Mouse (Mus musculus) limb, embryonic 10.5 days (tissue): ENCODE results near the gene Kremen1. TPM values are rescaled to one million over a fixed set of nuclear protein-coding genes. Genes with fewer than 3 reads are reported as not detected.

Source experiments
- DNase-seq: peaks from one replicate; pipeline ENCODE4 v3.0.0-alpha.2; 2017; ENCODE audit warnings: low spot score
- H3K27ac ChIP-seq: fragments of 300-500 bp; sonication (generic); 2 replicates; pipeline ENCODE4 v1.5.1; 2016; ENCODE audit warnings: mild to moderate bottlenecking
- H3K27me3 ChIP-seq: fragments of 300-500 bp; sonication (generic); 2 replicates; pipeline ENCODE4 v1.6.1; 2016; ENCODE audit warnings: low read depth, mild to moderate bottlenecking; ENCODE audit not compliant: poor library complexity, severe bottlenecking
- H3K36me3 ChIP-seq: fragments of 300-500 bp; sonication (generic); 2 replicates; pipeline ENCODE4 v1.6.1; 2016; ENCODE audit warnings: mild to moderate bottlenecking, moderate library complexity
- H3K4me1 ChIP-seq: fragments of 300-500 bp; sonication (generic); 2 replicates; pipeline ENCODE4 v1.6.1; 2016
- H3K4me3 ChIP-seq: fragments of 300-500 bp; sonication (generic); 2 replicates; pipeline ENCODE4 v1.5.1; 2016; ENCODE audit warnings: mild to moderate bottlenecking, moderate library complexity
- H3K9me3 ChIP-seq: fragments of 300-500 bp; sonication (generic); replicated peaks from 2 replicates; pipeline ENCODE4 v1.6.1; 2016; ENCODE audit warnings: mild to moderate bottlenecking
- WGBS: fragments of 180-500 bp; shearing (Covaris S2); methylation state at CpG from one replicate; pipeline ENCODE4 v1.1.7; 2016; 5-methylcytosine and 5-hydroxymethylcytosine counted together
- polyA plus RNA-seq: library from polyadenylated mRNA; unstranded; fragments of >200 nt; fragmentation: Nextera tagmentation; extraction: Ambion mirVana; gene quantifications from 2 replicates; pipeline ENCODE4 v1.2.1, GENCODE M21; 2016

The Kremen1 gene
- polyA plus RNA-seq, 1 experiment from 2014 or later = 17.8 TPM

DNA sequence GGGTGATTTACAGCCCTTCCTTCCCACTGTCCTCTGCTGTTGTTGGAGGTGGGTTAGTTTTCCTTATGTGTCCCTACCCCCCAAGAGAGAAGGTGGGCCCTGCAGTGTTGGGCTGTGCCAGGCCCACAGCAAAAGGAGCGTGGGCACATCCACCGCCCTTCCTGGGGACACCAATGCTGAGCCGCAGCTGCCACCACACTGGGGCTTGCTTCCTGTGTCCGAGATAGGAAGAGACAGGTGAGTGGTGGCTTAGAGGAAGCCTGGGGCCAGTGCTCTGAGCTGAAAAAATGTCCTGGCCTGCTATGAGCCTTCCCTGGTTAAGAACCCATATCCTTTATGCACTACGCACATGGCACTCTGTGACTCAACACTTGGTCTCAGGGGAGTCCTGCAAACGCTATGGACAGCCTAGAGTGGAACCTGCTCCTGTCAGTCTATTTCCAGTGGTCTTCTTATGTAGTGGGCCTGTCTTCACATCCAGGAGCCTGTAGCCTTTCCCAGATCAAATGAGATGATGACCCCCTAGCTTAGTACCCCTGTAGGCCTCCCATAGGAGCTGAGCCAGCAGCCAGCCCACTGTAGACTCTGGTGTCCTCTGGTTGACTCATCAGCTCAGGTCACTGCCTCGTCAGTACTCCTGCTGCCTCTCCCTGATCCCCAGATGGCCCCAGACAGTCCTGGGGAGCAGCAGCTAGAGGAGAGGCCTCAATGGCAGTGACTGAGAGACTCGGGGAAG, 68.3 kb downstream of the Kremen1 start:
- WGBS = 87% methylated on average over 8 of the region's 8 CpGs
- no peaks in the 10 kb centered on the region for H3K27me3 ChIP-seq

DNA sequence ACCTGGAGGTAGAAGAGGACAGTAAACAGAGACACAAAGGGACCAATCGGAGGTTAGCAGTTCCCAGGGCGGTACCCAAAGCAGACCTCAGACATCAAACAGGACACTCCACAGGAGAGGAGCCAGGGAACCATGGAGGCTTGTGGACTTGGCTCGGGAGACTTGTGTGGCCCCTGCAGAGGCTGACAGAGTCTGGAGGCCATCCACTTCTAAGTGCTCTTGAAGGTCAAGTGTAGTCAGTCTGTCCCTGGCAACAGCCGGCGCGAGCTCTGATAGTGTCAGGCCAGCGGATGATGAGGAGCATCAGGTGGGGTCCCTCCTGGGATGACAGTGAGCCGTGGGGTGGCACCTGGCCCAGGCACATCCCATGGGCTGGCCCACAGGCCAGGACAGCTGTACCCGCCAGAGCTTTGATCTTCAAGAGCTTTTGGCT, 69.3 kb downstream of the Kremen1 start:
- Histone ChIP-seq H3K27me3 (no peaks in the 10 kb centered on the region), H3K36me3 (peaks cover 20% of the 10 kb centered on the region), H3K4me1 (peaks cover 27% of the 10 kb centered on the region), H3K27ac (0 out of 2 replicates have a peak overlapping the region, but pooled peaks have one; percentile 4), H3K4me3 (no peak overlapping the region), H3K9me3 (no peaks in the 10 kb centered on the region)
- WGBS = 43% methylated on average over 9 of the region's 9 CpGs
- no peak for DNase-seq

More for the DNA sequence above, 68.3 kb downstream of the Kremen1 start:
- no peaks in the 10 kb centered on the region for H3K9me3 ChIP-seq
- peak overlapping the region; percentile 47 for H3K27ac ChIP-seq
- H3K4me3 ChIP-seq = no peak overlapping the region
- peaks cover 27% of the 10 kb centered on the region for H3K4me1 ChIP-seq
- H3K36me3 ChIP-seq = peaks cover 28% of the 10 kb centered on the region
- no peak for DNase-seq

DNA sequence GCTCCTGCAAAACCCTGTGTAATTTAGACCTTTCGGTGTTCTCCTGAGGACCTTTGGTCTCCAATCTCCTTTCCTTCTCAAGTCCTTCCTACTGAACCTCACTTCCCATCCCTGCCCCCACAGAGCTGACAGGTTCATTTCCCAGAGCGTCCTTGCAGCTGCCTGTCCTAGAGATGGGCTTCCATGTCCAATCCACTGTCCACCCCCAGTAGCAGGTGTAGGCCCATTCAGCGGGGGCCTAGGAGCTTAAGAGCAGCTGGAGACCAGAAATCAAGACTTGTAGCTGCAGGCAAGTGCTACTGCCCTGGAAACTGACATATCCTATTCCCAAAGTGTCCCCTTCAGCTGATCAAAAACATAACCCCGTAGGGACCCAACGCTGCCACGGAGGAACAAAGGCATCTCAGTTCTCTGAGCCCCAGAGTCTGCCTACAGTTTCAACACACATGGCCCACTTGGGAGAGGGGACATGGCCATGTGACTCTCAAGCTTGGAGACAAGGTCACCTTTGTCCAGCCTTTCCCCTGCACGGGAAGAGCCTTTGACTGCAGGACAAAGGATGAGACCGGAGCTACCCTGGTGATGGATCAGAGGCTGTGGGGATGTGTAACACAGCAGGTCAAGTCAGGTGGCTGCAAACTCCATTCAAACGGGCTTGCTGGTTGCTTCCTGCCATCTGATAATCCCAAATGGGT, 72.0 kb downstream of the Kremen1 start:
- H3K27me3 ChIP-seq = no peaks in the 10 kb centered on the region
- no peak overlapping the region for H3K4me3 ChIP-seq
- peaks cover 8% of the 10 kb centered on the region for H3K36me3 ChIP-seq
- peaks cover 33% of the 10 kb centered on the region for H3K4me1 ChIP-seq
- WGBS = 76% methylated on average over 9 of the region's 9 CpGs
- no peak for DNase-seq
- peak overlapping the region; percentile 53; the same call in 1 of the 2 replicates for H3K27ac ChIP-seq
- H3K9me3 ChIP-seq = no peaks in the 10 kb centered on the region

DNA sequence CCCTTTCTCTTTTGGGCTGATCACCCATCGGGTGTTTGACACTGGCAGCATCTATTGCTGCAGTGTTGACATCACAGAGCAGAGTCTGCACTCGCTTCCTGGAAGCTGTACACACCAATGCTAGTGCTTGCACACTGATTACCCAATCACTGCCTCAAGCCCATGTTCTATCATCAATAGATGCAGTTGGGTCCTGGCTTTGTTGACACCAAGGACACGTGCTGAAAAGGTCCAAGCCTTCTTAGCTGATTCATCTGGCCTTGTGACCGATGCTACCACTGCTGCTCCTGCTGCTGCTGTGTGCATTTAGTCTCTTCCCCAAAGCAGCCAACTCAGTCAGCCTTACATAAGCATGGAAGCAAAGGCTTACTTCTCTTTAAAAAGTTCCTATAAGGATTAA, 73.2 kb downstream of the Kremen1 start:
- Histone ChIP-seq H3K9me3 (no peaks in the 10 kb centered on the region), H3K4me3 (no peak overlapping the region), H3K27ac (no peak overlapping the region), H3K4me1 (peaks cover 43% of the 10 kb centered on the region), H3K36me3 (peaks cover 4% of the 10 kb centered on the region; the same call in 1 of the 2 replicates), H3K27me3 (no peaks in the 10 kb centered on the region)
- no peak for DNase-seq
- WGBS = 90% methylated on average over 4 of the region's 4 CpGs

DNA sequence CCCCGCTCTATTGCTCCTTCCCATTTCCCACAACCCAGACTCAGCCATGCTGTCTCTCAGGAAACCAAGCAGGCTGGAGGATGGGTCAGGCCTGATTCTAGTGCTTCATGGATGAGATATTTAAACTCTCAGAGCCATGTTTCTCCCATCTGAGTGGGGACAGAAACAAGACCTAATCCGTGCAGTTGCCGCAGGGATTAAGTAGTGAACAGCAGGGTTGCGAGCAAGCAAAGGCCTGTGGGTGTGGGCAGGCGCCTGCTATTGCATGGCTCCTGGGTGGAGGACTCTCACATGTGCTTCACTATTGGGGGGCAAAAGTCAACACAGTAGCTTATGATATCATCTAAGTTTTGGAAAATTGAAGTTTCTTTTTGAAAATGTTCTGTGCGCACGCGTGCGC, 76.5 kb downstream of the Kremen1 start:
- no peak for DNase-seq
- H3K27ac ChIP-seq = peak overlapping the region; percentile 86
- no peaks in the 10 kb centered on the region; the same call in 1 of the 2 replicates for H3K27me3 ChIP-seq
- peaks cover 24% of the 10 kb centered on the region for H3K4me1 ChIP-seq
- no peaks in the 10 kb centered on the region for H3K9me3 ChIP-seq
- WGBS = 90% methylated on average over 9 of the region's 9 CpGs
- H3K4me3 ChIP-seq = no peak overlapping the region
- H3K36me3 ChIP-seq = no peaks in the 10 kb centered on the region

DNA sequence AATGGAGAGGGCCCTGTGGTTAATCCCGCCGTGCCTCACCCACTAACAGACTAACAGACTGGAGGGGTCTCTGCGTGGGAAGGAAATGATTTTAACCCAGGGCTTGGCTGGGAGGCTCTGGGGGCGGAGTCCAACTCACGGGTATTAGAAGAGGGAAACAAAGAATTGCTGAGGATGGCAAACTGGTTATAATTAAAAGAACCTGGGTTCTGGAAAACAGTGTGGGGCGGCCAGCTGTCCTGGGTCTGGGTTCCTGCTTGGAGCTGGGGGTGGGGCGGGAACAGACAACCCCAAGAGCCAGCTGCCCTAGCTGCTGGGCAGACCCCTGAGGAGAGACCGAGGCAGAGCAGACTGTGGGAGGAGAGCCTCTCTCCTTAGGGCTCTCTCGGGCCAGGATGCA, 77.1 kb downstream of the Kremen1 start:
- Histone ChIP-seq H3K4me3 (no peak overlapping the region), H3K27me3 (peaks cover 4% of the 10 kb centered on the region; the same call in 1 of the 2 replicates), H3K27ac (peak overlapping the region; percentile 86), H3K9me3 (no peaks in the 10 kb centered on the region), H3K4me1 (peaks cover 18% of the 10 kb centered on the region), H3K36me3 (no peaks in the 10 kb centered on the region)
- 36% methylated on average over 9 of the region's 9 CpGs for WGBS
- DNase-seq = peak; percentile 72

DNA sequence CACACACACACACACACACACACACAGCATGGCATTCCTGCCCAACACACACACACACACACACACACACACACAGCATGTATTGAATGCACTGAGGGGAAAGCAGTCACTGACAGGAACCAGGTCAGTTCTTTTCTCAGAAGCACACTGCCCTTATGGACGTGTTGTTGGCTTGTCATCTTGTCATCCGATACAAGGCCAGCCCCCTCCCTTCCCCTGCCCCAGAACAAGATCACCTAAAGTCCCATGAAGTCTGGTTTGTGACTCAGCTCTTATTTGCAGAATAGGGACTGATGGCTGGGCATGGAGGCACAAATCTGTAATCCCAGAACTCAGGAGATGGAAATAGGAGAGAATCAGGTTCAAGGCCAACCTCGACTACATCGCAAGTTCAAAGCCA, 78.5 kb downstream of the Kremen1 start:
- peaks cover 16% of the 10 kb centered on the region for H3K4me1 ChIP-seq
- H3K9me3 ChIP-seq = no peaks in the 10 kb centered on the region
- H3K4me3 ChIP-seq = no peak overlapping the region
- WGBS = 63% methylated on average over 4 of the region's 4 CpGs
- H3K36me3 ChIP-seq = no peaks in the 10 kb centered on the region
- peaks cover 4% of the 10 kb centered on the region; the same call in 1 of the 2 replicates for H3K27me3 ChIP-seq
- no peak overlapping the region for H3K27ac ChIP-seq
- no peak for DNase-seq

DNA sequence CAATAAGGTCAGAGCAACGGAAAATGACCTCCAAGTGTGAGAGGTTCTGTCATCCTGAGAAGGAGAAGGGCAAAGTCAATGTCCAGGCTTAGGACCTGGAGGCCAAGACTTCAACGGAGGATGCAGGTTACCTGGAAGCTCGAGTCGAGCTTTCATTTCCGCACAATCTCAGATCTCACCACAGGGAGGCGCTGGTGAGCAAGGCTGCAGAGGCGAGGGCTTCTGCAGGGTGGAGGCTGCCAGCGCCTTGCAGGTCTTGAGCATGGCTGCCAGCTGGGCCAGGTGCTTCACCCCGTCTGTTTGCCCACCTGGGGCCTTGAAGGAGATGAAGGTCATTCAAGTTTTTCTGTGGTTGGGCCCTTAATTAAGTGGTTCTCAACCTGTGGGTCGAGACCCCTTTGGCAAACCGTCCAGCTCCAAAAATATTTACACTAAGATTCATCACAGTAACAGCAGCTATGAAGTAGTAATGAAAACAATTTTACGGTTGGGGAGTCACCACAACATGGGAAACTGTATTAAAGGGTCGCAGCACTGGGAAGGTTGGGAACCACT, 79.4 kb downstream of the Kremen1 start:
- Histone ChIP-seq H3K9me3 (no peaks in the 10 kb centered on the region), H3K4me3 (no peak overlapping the region), H3K27me3 (peaks cover 4% of the 10 kb centered on the region; the same call in 1 of the 2 replicates), H3K27ac (no peak overlapping the region), H3K4me1 (peaks cover 17% of the 10 kb centered on the region), H3K36me3 (no peaks in the 10 kb centered on the region)
- peak; percentile 94 for DNase-seq
- WGBS = 25% methylated on average over 13 of the region's 13 CpGs

DNA sequence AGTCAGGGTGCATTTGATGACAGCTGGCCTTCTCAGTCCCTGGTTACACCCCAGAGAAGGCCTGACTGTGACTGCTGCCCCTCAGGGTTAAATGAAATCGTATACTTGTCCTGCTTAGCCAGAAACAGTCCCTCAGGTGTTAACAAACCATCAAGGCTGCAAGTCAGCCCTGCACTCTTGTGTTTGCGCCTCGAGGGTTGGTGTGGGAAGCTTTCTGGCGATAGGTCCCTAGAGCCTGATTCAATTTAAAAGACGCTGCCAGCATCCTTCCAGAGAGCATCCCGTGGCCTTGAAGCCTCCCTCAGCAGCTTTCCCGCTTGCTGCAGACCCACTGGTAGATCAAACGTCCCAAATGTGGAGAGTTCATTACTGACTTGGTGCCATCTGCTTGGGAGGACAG, 82.0 kb downstream of the Kremen1 start:
- H3K36me3 ChIP-seq = no peaks in the 10 kb centered on the region
- no peak overlapping the region for H3K27ac ChIP-seq
- peaks cover 14% of the 10 kb centered on the region for H3K4me1 ChIP-seq
- DNase-seq = no peak
- H3K4me3 ChIP-seq = no peak overlapping the region
- 50% methylated on average over 8 of the region's 8 CpGs for WGBS
- H3K27me3 ChIP-seq = peaks cover 4% of the 10 kb centered on the region; the same call in 1 of the 2 replicates
- H3K9me3 ChIP-seq = no peaks in the 10 kb centered on the region

DNA sequence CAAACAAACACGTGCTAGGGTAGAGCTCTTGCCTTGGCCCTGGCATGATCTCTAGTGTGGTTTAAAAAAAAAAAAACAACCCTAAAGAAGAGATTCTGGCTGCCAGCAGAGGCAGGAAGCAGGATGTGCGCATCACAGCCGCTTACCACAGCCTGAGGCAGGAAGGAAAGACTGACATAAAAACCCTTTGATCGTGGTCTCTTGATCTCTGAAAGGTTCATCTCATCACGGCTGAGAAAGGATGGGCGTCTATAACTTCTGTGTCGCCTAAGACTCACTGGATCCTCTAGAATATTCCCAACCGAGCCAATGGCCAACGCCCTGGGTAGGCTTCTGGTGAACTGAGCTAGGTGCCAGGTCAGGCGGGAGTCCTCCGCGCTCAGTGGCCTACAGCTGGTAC, 84.2 kb downstream of the Kremen1 start:
- Histone ChIP-seq H3K27ac (no peak overlapping the region), H3K36me3 (no peaks in the 10 kb centered on the region)

DNA sequence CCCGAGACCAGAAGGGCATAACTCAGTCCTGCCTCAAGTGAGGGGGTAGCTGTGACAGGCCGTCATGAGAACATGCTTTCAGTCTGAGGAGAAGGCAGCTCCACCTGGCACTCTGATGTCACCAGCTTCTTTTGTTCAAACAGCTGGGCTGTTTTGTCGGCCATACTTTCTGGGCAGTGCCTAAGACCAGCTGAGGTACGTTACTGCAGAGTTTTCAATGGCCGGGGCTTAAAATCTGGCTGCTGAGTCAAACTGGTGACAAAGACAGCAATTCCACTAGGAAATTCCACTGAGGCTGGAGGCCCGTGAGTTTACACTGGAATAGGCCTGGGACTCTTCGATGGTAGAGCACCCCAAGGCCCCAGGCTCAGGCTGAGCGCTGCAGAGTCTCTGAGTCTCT, 84.7 kb downstream of the Kremen1 start:
- WGBS = 84% methylated on average over 8 of the region's 8 CpGs
- H3K27me3 ChIP-seq = peaks cover 4% of the 10 kb centered on the region; the same call in 1 of the 2 replicates
- H3K27ac ChIP-seq = no peak overlapping the region
- no peak for DNase-seq
- no peak overlapping the region for H3K4me3 ChIP-seq
- H3K4me1 ChIP-seq = peaks cover 9% of the 10 kb centered on the region
- H3K9me3 ChIP-seq = no peaks in the 10 kb centered on the region
- no peaks in the 10 kb centered on the region for H3K36me3 ChIP-seq

More for the DNA sequence above, 84.2 kb downstream of the Kremen1 start:
- H3K4me1 ChIP-seq = peaks cover 9% of the 10 kb centered on the region
- H3K27me3 ChIP-seq = peaks cover 4% of the 10 kb centered on the region; the same call in 1 of the 2 replicates
- no peaks in the 10 kb centered on the region for H3K9me3 ChIP-seq
- 76% methylated on average over 12 of the region's 12 CpGs for WGBS
- DNase-seq = no peak
- no peak overlapping the region for H3K4me3 ChIP-seq

DNA sequence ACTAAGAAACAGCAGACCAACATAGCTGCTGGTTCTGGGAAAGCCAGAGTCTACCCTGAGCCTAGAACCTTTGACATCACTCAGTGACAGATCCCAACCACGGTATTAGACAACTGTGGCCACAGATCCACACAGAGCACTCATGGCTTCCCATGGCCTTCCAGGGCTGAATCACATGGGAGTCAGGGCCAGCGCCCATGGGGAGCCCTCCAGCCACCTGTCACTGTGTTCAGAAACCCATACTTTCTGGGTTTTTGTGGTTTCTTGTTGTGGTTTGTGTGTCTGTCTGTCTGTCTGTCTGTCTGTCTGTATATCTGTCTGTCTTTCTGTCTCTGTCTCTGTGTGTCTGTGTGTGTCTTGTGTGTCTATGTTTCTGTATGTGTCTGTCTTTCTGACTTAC, 85.5 kb downstream of the Kremen1 start:
- 87% methylated on average over 2 of the region's 2 CpGs for WGBS
- H3K4me3 ChIP-seq = no peak overlapping the region
- peaks cover 9% of the 10 kb centered on the region for H3K4me1 ChIP-seq
- H3K9me3 ChIP-seq = no peaks in the 10 kb centered on the region
- no peak overlapping the region for H3K27ac ChIP-seq
- DNase-seq = no peak
- no peaks in the 10 kb centered on the region for H3K36me3 ChIP-seq
- H3K27me3 ChIP-seq = peaks cover 4% of the 10 kb centered on the region; the same call in 1 of the 2 replicates

DNA sequence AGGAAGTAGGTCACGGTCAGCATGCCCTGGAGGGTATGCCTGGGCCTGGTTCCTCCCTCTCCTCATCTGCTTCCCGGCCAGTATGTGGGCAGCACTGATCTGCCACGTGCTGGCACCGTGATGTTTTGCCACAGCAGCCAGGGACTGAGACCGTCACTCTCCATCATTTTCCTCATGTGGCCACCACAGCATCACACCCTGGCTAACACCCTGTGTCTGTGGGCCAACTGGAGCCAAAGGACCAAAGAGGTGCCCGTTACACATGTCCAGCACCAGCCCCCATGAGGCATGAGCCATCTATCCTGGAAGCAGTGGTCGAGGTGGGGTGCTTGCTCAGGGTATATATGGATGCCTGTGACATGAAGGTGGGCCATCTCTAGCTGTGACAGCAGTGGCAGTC, 86.2 kb downstream of the Kremen1 start:
- WGBS = 90% methylated on average over 7 of the region's 7 CpGs
- peaks cover 9% of the 10 kb centered on the region for H3K4me1 ChIP-seq
- no peaks in the 10 kb centered on the region for H3K9me3 ChIP-seq
- H3K4me3 ChIP-seq = no peak overlapping the region
- H3K27me3 ChIP-seq = peaks cover 4% of the 10 kb centered on the region; the same call in 1 of the 2 replicates
- H3K27ac ChIP-seq = no peak overlapping the region
- H3K36me3 ChIP-seq = no peaks in the 10 kb centered on the region
- no peak for DNase-seq
